Mouse (Mus musculus): ENCODE measurements around the gene Prkd2.

- no peak for TF ChIP-seq CTCF (IDR thresholded peaks at IDR 0.05; ENCODE audit: insufficient read depth, low read depth, low read length)
- no peak for TF ChIP-seq POLR2A (IDR thresholded peaks at IDR 0.05; ENCODE audit: insufficient read depth, low read depth, low read length)
These were observed 35.0 kb downstream of the Prkd2 start for GRCm38 (mm10) chr7:16877717-16878116.
